Mouse (Mus musculus) liver, embryonic 14.5 days (tissue): ENCODE measurements around the gene Sgca.

Experiments
- CTCF ChIP-seq: IDR thresholded peaks from 2 replicates; pipeline ENCODE4 v1.5.1; 2016; ENCODE audit warnings: antibody characterized with exemption, low read depth, control low read depth
- EP300 ChIP-seq: IDR thresholded peaks from 2 replicates; pipeline ENCODE4 v1.6.1; 2016; ENCODE audit warnings: antibody characterized with exemption, low read depth

- TF ChIP-seq EP300 (no peak), CTCF (no peak)
Observed at GRCm38 (mm10) chr11:94937335-94937781, 38.8 kb downstream of the Sgca start.
